Mouse (Mus musculus): ENCODE measurements around the gene Iqcf5. TPM values are rescaled to one million over a fixed set of nuclear protein-coding genes. Genes with fewer than 3 reads are reported as not detected.

Iqcf5 gene
- polyA plus RNA-seq, 1 experiment from 2014 or later, result not detected

Other genes starting within 250 kb of the Iqcf5 start
- 2.7 to 6.4 TPM (median 3.5 TPM) in 3 replicates for gene Poc1a, start 233.5 kb upstream of the Iqcf5 start, polyA plus RNA-seq (2018)
- gene Dusp7, start 145.9 kb upstream of the Iqcf5 start, polyA plus RNA-seq (2018), result 58.0 to 112 TPM (median 63.3 TPM) in 3 replicates
- gene Rpl29, start 85.1 kb upstream of the Iqcf5 start, polyA plus RNA-seq (2018), result 891 to 979 TPM (median 909 TPM) in 3 replicates
- gene Acy1, start 76.3 kb upstream of the Iqcf5 start, polyA plus RNA-seq (2018), result 2.5 to 5.7 TPM (median 2.6 TPM) in 3 replicates
- 10.0 to 22.7 TPM (median 15.4 TPM) in 3 replicates for gene Abhd14b, start 67.1 kb upstream of the Iqcf5 start, polyA plus RNA-seq (2018)
- 3.5 to 10.0 TPM (median 5.9 TPM) in 3 replicates for gene Abhd14a, start 66.9 kb upstream of the Iqcf5 start, polyA plus RNA-seq (2018)
- gene Pcbp4, start 61.3 kb upstream of the Iqcf5 start, polyA plus RNA-seq (2018), result 2.8 to 4.6 TPM (median 4.5 TPM) in 3 replicates
- gene Gpr62, start 48.6 kb upstream of the Iqcf5 start, polyA plus RNA-seq (2018), result not detected in 3 replicates
- gene Rrp9, start 38.6 kb upstream of the Iqcf5 start, polyA plus RNA-seq (2018), result 10.1 to 24.9 TPM (median 11.4 TPM) in 3 replicates
- gene Parp3, start 37.6 kb upstream of the Iqcf5 start, polyA plus RNA-seq (2018), result 28.0 to 31.0 TPM (median 28.4 TPM) in 3 replicates
- gene Iqcf1, start 14.6 kb upstream of the Iqcf5 start, polyA plus RNA-seq (2018), result not detected in 3 replicates
- gene Iqcf3, start 47.1 kb downstream of the Iqcf5 start, polyA plus RNA-seq (2018), result not detected in 3 replicates
- gene Iqcf4, start 56.4 kb downstream of the Iqcf5 start, polyA plus RNA-seq (2018), result not detected in 3 replicates
- not detected in 3 replicates for gene Iqcf6, start 112.0 kb downstream of the Iqcf5 start, polyA plus RNA-seq (2018)
- not detected in 3 replicates for gene Grm2, start 141.5 kb downstream of the Iqcf5 start, polyA plus RNA-seq (2018)
- gene Tex264, start 171.4 kb downstream of the Iqcf5 start, polyA plus RNA-seq (2018), result 89.8 to 109 TPM (median 91.7 TPM) in 3 replicates

Measured in macrophage (primary cell).